Mouse (Mus musculus): Measurements from ENCODE around the gene Sema3f. TPM values are rescaled to one million over a fixed set of nuclear protein-coding genes. Genes with fewer than 3 reads are reported as not detected.
A peak's percentile ranks its signal among the peaks of the same experiment; 100 is the strongest.

Gene Sema3f
- polyA plus RNA-seq, 1 experiment, result 12.3 TPM

DNA sequence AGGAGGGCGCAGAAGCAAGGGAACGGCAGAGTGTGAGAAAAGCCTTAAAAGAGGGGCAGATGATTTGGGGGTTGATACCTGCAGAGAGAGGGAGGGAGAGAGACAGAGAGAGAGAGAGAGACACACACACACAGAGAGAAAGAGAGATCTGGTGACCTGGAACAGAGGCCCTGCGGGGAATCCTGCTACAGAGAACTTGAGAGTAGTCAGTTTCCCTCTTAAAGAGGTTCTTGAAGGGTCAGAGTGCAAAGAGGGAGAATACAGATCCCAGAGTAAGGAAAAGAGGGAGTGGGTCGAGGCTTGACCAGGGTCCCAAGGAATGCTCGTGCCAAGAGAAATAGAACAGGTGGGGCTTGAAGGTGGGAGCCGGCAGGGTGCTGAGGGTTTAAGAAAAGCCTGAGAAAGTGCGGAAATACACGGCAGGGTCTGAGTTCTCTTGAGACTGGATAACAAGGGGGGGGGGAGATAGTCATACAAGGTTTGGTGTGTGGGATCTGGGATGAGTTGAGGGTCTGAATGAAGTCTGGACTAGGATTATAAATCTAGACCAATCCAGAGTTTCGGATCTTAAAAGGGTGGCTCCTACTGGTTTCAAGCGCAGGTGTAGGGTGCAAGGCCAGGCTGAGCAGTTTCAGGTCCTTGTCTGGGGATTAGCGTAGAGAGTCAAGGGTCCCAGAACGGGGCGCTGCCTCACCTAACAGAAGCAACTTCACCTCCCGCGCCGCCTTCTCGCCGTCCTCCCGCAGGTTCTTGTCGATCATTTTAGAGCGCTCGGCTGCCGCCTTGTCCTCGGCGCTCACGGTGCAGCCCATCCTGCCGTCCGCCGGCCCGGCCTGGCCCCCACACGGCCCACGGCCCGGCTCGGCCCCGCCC, 75.6 kb downstream of the Sema3f start:
- no peak for TF ChIP-seq POLR2A (IDR thresholded peaks at IDR 0.05; ENCODE audit: insufficient read depth, low read length)
- TF ChIP-seq EP300 (IDR thresholded peaks at IDR 0.05; ENCODE audit: insufficient read depth, low read depth, low read length), result no peak
- TF ChIP-seq CTCF (IDR thresholded peaks at IDR 0.05; ENCODE audit: low read depth, low read length), result no peak
- Histone ChIP-seq H3K27me3 (ENCODE audit: control insufficient read depth, insufficient read depth, low read length, poor library complexity, severe bottlenecking) (no peaks in the 10 kb centered on the region), H3K27ac (ENCODE audit: insufficient read depth, low read length) (no peak overlapping the region), H3K9me3 (replicated peaks; ENCODE audit: control insufficient read depth, insufficient read depth, low read length, poor library complexity, severe bottlenecking) (no peaks in the 10 kb centered on the region), H3K4me1 (ENCODE audit: control insufficient read depth, insufficient read depth, low read length) (peaks cover 9% of the 10 kb centered on the region), H3K36me3 (ENCODE audit: control insufficient read depth, insufficient read depth, low read length, poor library complexity, severe bottlenecking) (no peaks in the 10 kb centered on the region), H3K4me3 (ENCODE audit: low read depth, low read length) (peak overlapping the region; percentile 84), H3K9ac (ENCODE audit: low read depth, poor library complexity, severe bottlenecking) (peak overlapping the region; percentile 89)

DNA sequence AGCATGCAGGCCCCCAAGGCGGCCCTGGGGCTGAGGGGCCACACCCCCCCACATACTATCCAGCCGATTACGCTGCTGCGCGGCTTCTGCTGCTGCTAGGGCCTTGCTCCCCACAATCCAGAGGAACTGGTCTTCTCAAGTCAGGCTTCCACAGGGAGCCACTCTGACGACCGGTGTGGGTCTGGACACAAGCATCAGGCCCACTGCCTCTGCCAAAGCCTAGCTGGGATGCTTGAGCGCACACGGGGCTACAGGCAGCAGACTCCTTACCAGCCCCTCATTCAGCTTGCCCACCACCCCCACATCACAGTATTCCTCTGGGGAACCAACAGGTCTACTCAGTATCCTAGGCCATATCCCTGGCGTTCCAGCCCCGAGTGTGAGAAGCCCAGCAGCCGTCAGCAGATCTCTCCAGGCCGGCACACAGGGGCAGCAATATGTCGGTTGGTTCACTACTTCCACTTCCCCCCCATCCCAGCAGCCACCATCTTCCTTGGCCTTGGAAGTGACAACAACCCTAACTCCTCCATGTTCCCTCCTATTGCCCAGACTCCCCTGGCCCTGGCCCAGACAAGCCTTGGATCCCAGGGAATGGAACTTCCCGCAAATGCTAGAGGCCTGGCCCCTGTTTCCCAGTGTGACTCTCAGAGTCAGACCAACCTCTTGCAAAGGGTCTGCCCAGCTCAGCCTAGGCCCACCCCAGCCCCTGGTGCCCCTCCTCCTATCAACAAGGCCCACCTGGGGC, 76.4 kb downstream of the Sema3f start:
- no peak for TF ChIP-seq CTCF (IDR thresholded peaks at IDR 0.05; ENCODE audit: low read depth, low read length)
- peaks cover 9% of the 10 kb centered on the region for H3K4me1 ChIP-seq (ENCODE audit: control insufficient read depth, insufficient read depth, low read length)
- H3K27ac ChIP-seq (ENCODE audit: insufficient read depth, low read length), result no peak overlapping the region
- peak overlapping the region; percentile 89 for H3K9ac ChIP-seq (ENCODE audit: low read depth, poor library complexity, severe bottlenecking)
- H3K9me3 ChIP-seq (replicated peaks; ENCODE audit: control insufficient read depth, insufficient read depth, low read length, poor library complexity, severe bottlenecking), result no peaks in the 10 kb centered on the region
- H3K27me3 ChIP-seq (ENCODE audit: control insufficient read depth, insufficient read depth, low read length, poor library complexity, severe bottlenecking), result no peaks in the 10 kb centered on the region
- H3K4me3 ChIP-seq (ENCODE audit: low read depth, low read length), result peak overlapping the region; percentile 84
- H3K36me3 ChIP-seq (ENCODE audit: control insufficient read depth, insufficient read depth, low read length, poor library complexity, severe bottlenecking), result no peaks in the 10 kb centered on the region

DNA sequence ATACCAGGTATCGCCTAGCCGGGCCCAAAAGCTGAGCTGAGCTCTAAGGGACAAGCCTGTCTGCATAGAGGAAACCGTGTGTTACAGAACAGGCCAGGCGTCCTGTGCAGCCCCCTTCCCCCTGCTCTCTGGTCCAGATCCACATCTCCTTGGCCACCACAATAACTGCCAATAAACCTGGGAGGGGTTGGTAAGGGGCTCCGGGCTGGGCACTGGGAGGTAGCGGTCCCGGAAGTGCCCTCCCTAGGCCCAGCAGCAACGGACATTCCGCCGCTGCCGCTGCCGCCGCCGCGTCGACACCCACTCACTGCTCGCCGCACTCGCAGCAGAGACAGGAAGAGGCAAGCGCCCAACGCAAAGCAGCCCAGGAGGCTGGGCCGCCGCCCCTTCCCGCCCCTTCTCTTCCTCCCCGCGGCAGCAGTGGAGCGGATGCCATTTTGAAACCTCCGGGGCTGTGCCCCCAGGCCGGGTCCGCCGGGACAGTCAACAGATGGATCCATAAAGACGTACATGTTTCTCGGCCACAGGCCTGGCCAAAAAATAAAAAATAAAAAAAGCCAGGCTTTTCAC, 77.1 kb downstream of the Sema3f start:
- peak overlapping the region; percentile 84 for H3K4me3 ChIP-seq (ENCODE audit: low read depth, low read length)
- no peaks in the 10 kb centered on the region for H3K27me3 ChIP-seq (ENCODE audit: control insufficient read depth, insufficient read depth, low read length, poor library complexity, severe bottlenecking)
- H3K36me3 ChIP-seq (ENCODE audit: control insufficient read depth, insufficient read depth, low read length, poor library complexity, severe bottlenecking), result no peaks in the 10 kb centered on the region
- no peak overlapping the region for H3K27ac ChIP-seq (ENCODE audit: insufficient read depth, low read length)
- no peaks in the 10 kb centered on the region for H3K9me3 ChIP-seq (replicated peaks; ENCODE audit: control insufficient read depth, insufficient read depth, low read length, poor library complexity, severe bottlenecking)
- TF ChIP-seq EP300 (IDR thresholded peaks at IDR 0.05; ENCODE audit: insufficient read depth, low read depth, low read length) (no peak), POLR2A (IDR thresholded peaks at IDR 0.05; ENCODE audit: insufficient read depth, low read length) (no peak), CTCF (IDR thresholded peaks at IDR 0.05; ENCODE audit: low read depth, low read length) (no peak)
- H3K9ac ChIP-seq (ENCODE audit: low read depth, poor library complexity, severe bottlenecking), result peak overlapping the region; percentile 89
- H3K4me1 ChIP-seq (ENCODE audit: control insufficient read depth, insufficient read depth, low read length), result peaks cover 12% of the 10 kb centered on the region

DNA sequence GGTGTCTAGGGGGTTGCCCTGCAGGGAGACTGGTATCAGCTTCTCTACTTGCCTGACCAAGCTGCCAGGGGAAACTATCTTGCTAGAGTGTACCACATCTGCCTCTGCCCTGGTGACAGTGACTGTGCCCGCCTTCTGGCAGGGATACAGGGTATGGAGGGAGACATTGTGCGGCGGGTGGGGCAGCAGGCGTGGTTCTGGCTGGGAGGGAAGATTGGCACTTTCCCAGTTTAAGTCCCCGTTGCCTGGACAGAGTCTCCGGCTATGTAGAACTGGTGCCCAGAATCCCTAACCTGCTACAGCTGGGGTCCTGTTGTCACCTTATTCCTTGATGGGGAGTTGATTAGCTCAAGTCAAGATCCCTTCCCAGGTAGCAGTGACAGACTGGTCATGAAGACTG, 77.8 kb downstream of the Sema3f start:
- Histone ChIP-seq H3K4me3 (ENCODE audit: low read depth, low read length) (peak overlapping the region; percentile 84; the same call in 1 of the 2 replicates), H3K27ac (ENCODE audit: insufficient read depth, low read length) (no peak overlapping the region), H3K4me1 (ENCODE audit: control insufficient read depth, insufficient read depth, low read length) (peaks cover 14% of the 10 kb centered on the region), H3K36me3 (ENCODE audit: control insufficient read depth, insufficient read depth, low read length, poor library complexity, severe bottlenecking) (no peaks in the 10 kb centered on the region), H3K9ac (ENCODE audit: low read depth, poor library complexity, severe bottlenecking) (peak overlapping the region; percentile 89), H3K27me3 (ENCODE audit: control insufficient read depth, insufficient read depth, low read length, poor library complexity, severe bottlenecking) (no peaks in the 10 kb centered on the region), H3K9me3 (replicated peaks; ENCODE audit: control insufficient read depth, insufficient read depth, low read length, poor library complexity, severe bottlenecking) (no peaks in the 10 kb centered on the region)
- no peak for TF ChIP-seq EP300 (IDR thresholded peaks at IDR 0.05; ENCODE audit: insufficient read depth, low read depth, low read length)
- TF ChIP-seq CTCF (IDR thresholded peaks at IDR 0.05; ENCODE audit: low read depth, low read length), result no peak
- TF ChIP-seq POLR2A (IDR thresholded peaks at IDR 0.05; ENCODE audit: insufficient read depth, low read length), result no peak

DNA sequence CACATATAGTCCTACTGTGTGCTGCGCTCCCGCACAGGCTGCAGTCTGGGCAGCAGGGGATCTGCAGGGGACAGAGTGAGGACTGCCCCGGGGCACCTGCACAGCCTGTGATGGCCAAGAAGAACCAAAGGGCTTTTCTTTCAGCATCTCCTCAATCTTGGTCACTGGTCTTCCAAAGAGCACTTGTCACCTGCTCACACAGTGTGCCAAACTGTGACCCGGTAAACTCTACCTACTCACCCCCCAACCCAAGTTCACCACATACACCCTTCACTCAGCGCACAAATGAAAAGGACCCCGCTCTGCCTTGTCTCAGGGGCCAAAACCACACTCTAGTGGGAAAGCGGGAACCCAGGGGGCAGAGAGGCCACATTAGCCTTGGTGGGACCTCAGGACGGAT, 78.4 kb downstream of the Sema3f start:
- H3K27me3 ChIP-seq (ENCODE audit: control insufficient read depth, insufficient read depth, low read length, poor library complexity, severe bottlenecking), result no peaks in the 10 kb centered on the region
- H3K9me3 ChIP-seq (replicated peaks; ENCODE audit: control insufficient read depth, insufficient read depth, low read length, poor library complexity, severe bottlenecking), result no peaks in the 10 kb centered on the region
- peaks cover 14% of the 10 kb centered on the region for H3K4me1 ChIP-seq (ENCODE audit: control insufficient read depth, insufficient read depth, low read length)
- H3K9ac ChIP-seq (ENCODE audit: low read depth, poor library complexity, severe bottlenecking), result no peak overlapping the region
- H3K36me3 ChIP-seq (ENCODE audit: control insufficient read depth, insufficient read depth, low read length, poor library complexity, severe bottlenecking), result no peaks in the 10 kb centered on the region
- TF ChIP-seq CTCF (IDR thresholded peaks at IDR 0.05; ENCODE audit: low read depth, low read length) (no peak), EP300 (IDR thresholded peaks at IDR 0.05; ENCODE audit: insufficient read depth, low read depth, low read length) (no peak), POLR2A (IDR thresholded peaks at IDR 0.05; ENCODE audit: insufficient read depth, low read length) (no peak)
- H3K4me3 ChIP-seq (ENCODE audit: low read depth, low read length), result no peak overlapping the region
- H3K27ac ChIP-seq (ENCODE audit: insufficient read depth, low read length), result no peak overlapping the region

Other genes with a start within 250 kb of the Sema3f start
- gene Tmem115, start 176.5 kb downstream of the Sema3f start, polyA plus RNA-seq (2011; ENCODE audit: insufficient read depth, insufficient read length, low read depth, missing spikeins), result 10.7 and 11.6 TPM in 2 replicates
- gene Cyb561d2, start 168.3 kb downstream of the Sema3f start, polyA plus RNA-seq (2011; ENCODE audit: insufficient read depth, insufficient read length, low read depth, missing spikeins), result 7.7 and 9.2 TPM in 2 replicates
- 32.3 and 32.7 TPM in 2 replicates for gene Nprl2, start 168.2 kb downstream of the Sema3f start, polyA plus RNA-seq (2011; ENCODE audit: insufficient read depth, insufficient read length, low read depth, missing spikeins)
- gene Zmynd10, start 163.2 kb downstream of the Sema3f start, polyA plus RNA-seq (2011; ENCODE audit: insufficient read depth, insufficient read length, low read depth, missing spikeins), result not detected in 2 replicates
- 23.7 and 24.8 TPM in 2 replicates for gene Rassf1, start 158.9 kb downstream of the Sema3f start, polyA plus RNA-seq (2011; ENCODE audit: insufficient read depth, insufficient read length, low read depth, missing spikeins)
- gene Tusc2, start 147.2 kb downstream of the Sema3f start, polyA plus RNA-seq (2011; ENCODE audit: insufficient read depth, insufficient read length, low read depth, missing spikeins), result 23.5 and 25.3 TPM in 2 replicates
- gene Hyal2, start 142.5 kb downstream of the Sema3f start, polyA plus RNA-seq (2011; ENCODE audit: insufficient read depth, insufficient read length, low read depth, missing spikeins), result 38.4 and 38.7 TPM in 2 replicates
- 25.8 and 29.7 TPM in 2 replicates for gene Hyal1, start 133.5 kb downstream of the Sema3f start, polyA plus RNA-seq (2011; ENCODE audit: insufficient read depth, insufficient read length, low read depth, missing spikeins)
- 18.6 and 21.1 TPM in 2 replicates for gene Naa80, start 131.6 kb downstream of the Sema3f start, polyA plus RNA-seq (2011; ENCODE audit: insufficient read depth, insufficient read length, low read depth, missing spikeins)
- 1.0 and 2.1 TPM in 2 replicates for gene Hyal3, start 129.7 kb downstream of the Sema3f start, polyA plus RNA-seq (2011; ENCODE audit: insufficient read depth, insufficient read length, low read depth, missing spikeins)
- gene Ifrd2, start 122.8 kb downstream of the Sema3f start, polyA plus RNA-seq (2011; ENCODE audit: insufficient read depth, insufficient read length, low read depth, missing spikeins), result 43.8 and 45.3 TPM in 2 replicates
- 15.4 and 16.5 TPM in 2 replicates for gene Sema3b, start 101.2 kb downstream of the Sema3f start, polyA plus RNA-seq (2011; ENCODE audit: insufficient read depth, insufficient read length, low read depth, missing spikeins)
- gene Gnai2, start 75.1 kb downstream of the Sema3f start, polyA plus RNA-seq (2011; ENCODE audit: insufficient read depth, insufficient read length, low read depth, missing spikeins), result 266 and 284 TPM in 2 replicates
- gene Slc38a3, start 40.9 kb downstream of the Sema3f start, polyA plus RNA-seq (2011; ENCODE audit: insufficient read depth, insufficient read length, low read depth, missing spikeins), result 8.1 and 13.3 TPM in 2 replicates
- gene Gnat1, start 30.8 kb downstream of the Sema3f start, polyA plus RNA-seq (2011; ENCODE audit: insufficient read depth, insufficient read length, low read depth, missing spikeins), result 1.5 TPM in 1 of 2 replicates, not detected in the other
- 143 and 146 TPM in 2 replicates for gene Rbm5, start 60.5 kb upstream of the Sema3f start, polyA plus RNA-seq (2011; ENCODE audit: insufficient read depth, insufficient read length, low read depth, missing spikeins)
- 115 and 130 TPM in 2 replicates for gene Rbm6, start 162.8 kb upstream of the Sema3f start, polyA plus RNA-seq (2011; ENCODE audit: insufficient read depth, insufficient read length, low read depth, missing spikeins)
- gene Mon1a, start 177.7 kb upstream of the Sema3f start, polyA plus RNA-seq (2011; ENCODE audit: insufficient read depth, insufficient read length, low read depth, missing spikeins), result 3.0 and 4.2 TPM in 2 replicates
- gene Mst1r, start 196.4 kb upstream of the Sema3f start, polyA plus RNA-seq (2011; ENCODE audit: insufficient read depth, insufficient read length, low read depth, missing spikeins), result 0.16 and 0.61 TPM in 2 replicates
- not detected in 2 replicates for gene Actl11, start 218.0 kb upstream of the Sema3f start, polyA plus RNA-seq (2011; ENCODE audit: insufficient read depth, insufficient read length, low read depth, missing spikeins)
- 4.0 and 5.6 TPM in 2 replicates for gene Camkv, start 225.2 kb upstream of the Sema3f start, polyA plus RNA-seq (2011; ENCODE audit: insufficient read depth, insufficient read length, low read depth, missing spikeins)
- 17.2 and 20.4 TPM in 2 replicates for gene Traip, start 239.7 kb upstream of the Sema3f start, polyA plus RNA-seq (2011; ENCODE audit: insufficient read depth, insufficient read length, low read depth, missing spikeins)

All from ES-Bruce4 (cell line).